Mouse (Mus musculus): ENCODE results near the gene Adcy6.

Adcy6 gene

DNA sequence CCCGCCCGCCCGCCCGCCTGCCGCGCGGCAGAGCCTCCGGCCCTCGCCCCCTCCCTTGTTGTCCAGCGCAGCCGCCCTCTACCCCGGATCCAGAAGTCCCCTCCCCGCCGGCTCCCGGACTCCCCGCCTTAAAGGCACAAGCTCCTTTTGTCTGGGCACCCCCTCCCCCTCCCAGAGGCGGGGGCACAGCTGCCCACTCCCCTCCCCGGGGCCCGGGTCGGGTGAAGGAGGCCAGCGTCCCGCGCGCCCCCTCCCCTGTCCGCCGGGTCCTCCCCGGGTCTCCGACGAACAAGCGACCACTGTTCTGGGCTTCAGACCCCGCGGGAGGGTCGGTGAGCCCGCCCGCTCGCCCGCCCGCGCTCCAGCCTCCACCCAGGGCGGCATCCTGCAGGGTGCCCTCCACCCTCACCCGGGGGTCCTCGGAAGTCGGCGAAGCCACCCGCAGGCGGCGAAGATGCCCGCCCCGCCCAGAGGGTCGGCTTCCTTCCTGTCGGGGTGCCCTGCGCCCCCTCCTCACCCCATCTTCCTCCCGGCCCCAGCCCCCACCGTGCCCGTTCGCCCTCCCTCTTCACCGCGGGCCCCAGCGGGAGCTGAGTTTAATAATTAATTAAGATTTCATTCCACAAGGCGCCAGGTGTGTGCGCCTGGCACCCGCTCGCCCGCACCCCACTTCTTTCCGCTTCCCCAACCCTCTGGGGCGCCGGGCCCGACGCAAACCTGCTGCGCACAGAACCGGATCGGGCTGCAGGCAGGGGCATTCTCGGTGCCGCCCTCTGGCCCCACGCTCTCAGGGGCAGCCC lies at the start of gene Adcy6:
Gene Adcy6 (minus strand): TSS at position 746 of the 800 bp plus-strand sequence.
- DNase-seq (ENCODE audit: low read depth): peak; percentile 77

DNA sequence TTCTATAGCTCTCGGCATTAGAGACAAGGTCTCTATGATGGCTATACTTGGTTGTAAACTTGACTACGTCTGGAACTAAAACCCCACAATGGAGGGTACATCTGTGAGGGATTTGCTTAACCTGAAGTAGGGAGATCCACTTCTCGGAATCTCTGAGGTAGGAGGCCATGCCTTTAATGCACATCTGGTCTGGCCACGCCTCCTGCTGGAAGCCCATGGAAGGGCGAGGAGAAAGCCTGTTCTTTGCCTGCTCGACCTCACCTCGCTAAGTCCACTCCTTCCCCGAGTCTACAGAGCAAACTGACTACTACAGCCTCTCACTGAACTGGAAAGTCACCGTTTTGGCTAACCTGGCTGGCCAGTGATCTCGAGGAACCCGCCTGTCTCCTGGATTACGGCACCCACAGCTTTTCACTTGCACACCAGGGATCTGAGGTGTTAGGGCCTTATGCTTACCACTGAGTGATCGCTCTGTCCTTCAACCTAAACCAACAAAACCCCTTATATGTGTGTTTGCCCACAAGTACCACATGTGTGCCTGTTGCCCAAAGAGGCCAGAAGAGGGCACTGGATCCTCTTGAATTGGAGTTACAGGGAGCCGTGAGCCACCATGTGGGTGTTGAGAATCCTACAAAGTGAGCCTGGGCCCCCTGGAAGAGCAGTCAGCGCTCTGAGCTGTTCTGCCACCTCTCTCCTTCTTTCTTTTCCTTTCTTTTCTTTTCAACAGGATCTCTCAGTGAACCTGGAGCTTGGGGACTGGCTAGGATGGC lies 47.3 kb upstream of the Adcy6 start:
- peak; percentile 60 for DNase-seq (ENCODE audit: low read depth)

DNA sequence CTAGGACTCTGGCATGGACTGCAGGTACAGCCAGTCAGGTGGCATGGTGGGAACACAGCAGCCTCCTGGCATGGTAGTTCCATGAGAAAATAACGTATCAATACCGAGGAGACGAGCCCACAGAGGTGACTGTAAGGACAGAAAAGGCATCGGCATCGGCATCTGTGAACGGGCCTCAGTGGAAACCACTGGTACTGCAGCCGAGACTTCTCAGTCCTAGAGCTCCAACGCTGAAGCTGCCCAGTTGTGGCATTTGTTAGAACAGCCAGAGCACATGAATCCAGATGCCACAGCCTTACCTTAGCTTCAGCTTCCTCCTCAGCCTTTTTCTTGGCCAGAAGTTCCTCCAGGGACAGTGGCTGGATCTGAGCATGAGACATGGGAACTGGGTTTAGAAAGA lies 42.3 kb upstream of the Adcy6 start:
- DNase-seq (ENCODE audit: low read depth): no peak

DNA sequence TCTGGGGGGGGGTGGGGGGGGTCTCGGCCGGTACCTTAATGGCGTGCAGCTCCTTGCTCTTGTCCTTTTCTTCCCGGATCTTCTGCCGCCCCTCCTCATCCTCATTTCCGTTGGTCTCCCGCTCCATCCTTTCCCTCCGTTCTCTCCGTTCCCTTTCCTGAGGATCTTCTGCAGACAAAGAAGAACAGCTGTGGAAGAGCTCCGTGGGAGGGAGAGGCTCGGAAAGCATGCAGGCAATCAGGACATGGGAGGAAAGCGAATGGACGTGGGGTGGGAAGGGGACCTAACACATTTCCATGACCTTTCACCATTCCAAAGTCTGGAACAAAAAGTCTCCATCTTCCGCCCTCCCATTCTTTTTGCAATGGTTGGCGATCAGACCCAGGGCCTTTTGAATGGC lies 41.6 kb upstream of the Adcy6 start:
- DNase-seq (ENCODE audit: low read depth): no peak

DNA sequence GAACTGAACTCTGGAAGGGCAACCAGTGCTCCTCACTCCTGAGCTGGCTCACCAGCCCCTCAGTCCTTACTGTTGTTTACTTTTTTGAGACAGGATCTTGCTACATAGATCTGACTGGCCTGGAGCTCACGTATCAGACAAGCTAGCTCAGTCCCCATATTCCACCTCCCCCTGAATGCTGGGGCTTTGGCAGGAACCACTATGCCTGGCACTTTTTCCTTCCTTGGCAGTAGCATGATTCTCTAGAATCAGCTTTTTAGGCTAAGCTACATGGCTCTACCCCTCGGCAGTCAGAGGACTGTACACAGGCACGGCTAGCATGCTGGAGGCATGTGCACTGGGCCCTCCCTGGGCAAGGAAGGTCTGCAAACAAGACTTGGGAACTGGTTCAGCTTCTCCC lies 38.2 kb upstream of the Adcy6 start:
- DNase-seq (ENCODE audit: low read depth): no peak

DNA sequence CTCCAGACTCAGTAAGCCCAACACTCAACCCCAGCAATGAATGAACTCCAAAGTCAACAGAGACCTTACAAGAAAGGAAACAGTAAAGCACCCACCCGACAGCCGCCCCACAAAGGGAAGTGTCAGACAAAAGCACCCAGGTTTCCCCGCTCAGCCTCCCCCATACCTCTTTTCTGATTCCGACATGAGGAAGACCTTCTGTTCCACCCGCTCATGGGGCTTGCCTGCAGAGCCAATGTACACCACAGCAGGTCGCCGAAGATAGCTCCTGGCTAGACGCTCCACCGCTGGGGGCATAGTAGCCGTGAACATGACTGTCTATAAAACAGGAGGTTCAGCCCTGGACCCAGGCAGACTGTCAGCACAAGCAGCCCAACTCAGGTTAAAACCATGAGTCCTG lies 37.4 kb upstream of the Adcy6 start:
- no peak for DNase-seq (ENCODE audit: low read depth)

DNA sequence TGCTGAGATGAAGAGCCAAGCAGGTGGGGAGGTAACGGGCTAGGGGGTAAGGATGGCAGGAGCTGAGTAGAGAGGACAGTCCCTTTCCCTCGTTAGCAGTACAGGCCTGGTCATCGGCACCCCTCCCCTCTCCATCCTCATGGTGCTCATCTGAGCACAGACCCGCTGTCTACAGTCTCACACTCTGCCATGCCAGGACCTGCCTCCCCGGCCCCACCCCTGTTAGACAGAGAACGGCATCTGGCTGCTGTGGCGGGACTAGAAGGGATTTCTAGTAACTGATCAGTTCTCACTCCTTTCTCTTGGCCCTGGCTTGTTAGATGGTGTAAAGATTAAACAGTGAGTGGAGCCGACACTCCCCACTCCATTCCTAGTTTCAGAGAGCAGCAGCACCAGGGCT lies 36.9 kb upstream of the Adcy6 start:
- DNase-seq (ENCODE audit: low read depth): no peak

DNA sequence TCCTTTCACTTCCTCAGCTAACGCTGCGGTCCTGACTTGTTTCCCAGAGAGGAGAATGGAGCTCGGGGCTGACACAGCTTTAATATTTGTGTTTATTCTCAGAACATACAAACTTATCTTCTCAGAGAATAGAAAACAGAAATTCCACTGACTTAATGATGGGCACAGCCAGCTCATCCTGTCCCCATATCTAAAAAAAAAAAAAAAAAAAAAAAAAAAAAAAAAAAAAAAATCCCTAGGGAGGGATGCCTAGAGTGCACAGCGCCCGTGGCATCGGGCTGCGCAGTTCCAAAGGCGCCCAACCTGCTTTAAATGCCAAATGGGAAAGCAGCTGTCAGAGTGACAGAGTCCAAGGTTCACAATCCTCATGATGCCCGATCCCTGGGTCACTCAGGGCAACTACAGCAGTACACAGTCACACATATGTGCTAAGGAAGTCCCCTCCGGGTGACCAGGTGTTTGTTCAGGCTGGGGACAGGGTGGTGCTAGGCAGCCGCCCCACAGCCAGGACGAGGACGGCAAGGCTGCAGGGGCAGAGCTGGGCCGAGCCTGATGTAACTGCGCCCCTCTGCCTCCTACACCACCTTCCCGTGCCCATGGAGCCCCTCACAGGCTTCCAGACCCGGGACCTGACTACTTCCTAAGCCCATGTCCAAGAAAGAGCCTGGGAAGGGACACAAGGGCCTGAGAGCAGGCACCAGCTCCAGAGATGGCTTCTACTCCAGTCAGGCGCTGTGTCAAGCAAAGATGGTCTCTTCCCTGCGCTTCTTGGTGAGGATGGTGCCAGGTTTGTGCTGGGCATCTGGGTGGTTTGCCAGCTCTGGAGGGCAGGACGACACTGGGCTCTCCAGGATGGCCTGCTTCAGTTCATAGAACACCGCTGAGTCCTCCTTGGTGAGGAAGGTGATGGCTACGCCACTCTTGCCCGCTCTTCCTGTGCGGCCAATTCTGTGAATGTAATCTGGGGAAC lies 35.5 kb upstream of the Adcy6 start:
- no peak for DNase-seq (ENCODE audit: low read depth)

DNA sequence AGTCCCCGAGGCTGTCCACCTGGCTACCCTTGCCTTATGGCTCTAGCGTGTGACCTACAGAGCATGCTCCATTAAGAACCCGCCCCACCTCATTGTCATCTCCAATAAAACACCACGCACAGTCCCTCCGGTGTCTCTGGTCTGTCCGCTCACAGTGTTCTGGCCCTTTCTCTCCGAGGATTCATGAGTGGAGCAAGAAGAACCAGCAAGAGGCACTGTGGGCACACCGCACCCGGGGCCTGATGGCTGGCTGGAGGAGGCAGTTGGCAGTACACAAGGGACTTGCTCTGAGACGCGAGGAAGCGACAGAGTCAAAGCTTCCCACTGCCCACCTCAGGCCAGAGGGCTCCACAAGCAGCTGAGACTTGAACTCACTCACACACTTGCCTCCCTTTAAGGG lies 34.5 kb upstream of the Adcy6 start:
- no peak for DNase-seq (ENCODE audit: low read depth)

DNA sequence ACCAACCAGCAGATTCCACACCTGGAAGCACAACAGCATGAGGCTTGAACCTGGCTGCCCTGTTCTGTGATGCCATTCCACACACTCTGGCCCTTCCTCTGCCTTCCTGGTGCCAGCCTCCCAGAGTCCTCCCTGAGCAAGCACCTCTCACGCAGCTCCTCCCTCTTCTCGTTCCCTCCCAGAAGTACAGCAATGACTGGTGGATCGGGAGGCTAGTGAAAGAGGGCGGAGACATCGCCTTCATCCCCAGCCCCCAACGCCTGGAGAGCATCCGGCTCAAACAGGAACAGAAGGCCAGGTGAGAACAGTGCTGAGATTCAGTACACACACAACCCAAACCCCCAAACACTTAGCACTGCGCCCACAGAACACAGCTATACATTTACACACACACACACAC lies 30.3 kb upstream of the Adcy6 start:
- DNase-seq (ENCODE audit: low read depth): no peak

DNA sequence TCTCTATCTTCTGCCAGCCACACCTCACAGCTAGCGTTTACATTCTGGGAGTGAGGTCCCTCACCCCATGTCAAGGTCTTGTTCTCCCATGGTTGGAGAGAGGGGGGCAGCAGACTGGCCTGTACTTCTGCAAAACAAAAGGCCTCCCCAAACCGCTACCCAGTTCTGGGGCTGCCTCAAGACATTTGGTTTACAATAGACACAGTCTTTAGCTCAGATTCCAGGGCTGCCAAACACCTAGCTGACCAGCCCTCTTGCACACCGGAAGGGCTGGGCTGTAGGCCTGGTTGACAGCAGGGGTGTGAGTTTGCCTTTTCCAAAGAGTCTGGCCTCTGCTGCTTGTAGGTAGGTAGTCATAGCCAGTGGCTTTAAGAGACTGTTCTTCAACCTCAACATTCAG lies 27.3 kb upstream of the Adcy6 start:
- DNase-seq (ENCODE audit: low read depth): no peak

DNA sequence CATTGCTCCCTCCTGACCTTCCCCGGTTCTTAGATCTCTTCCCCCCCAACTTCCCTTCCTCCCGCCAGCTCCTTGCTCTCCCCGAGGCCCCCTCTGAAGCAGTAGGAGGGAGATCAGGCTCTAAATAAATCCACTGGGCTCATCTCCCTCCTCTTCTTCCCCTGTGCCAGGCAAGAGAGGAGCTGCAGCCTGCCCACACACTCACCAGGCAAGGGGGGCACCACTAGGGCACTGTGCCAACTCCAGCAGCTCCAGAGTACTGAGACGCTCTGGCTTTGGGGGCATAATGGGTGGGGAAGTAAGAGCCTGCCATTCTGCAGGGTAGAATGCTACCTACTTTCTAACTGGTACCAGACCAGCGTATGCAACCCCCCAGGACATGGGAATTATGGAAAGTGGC lies 26.6 kb upstream of the Adcy6 start:
- no peak for DNase-seq (ENCODE audit: low read depth)

DNA sequence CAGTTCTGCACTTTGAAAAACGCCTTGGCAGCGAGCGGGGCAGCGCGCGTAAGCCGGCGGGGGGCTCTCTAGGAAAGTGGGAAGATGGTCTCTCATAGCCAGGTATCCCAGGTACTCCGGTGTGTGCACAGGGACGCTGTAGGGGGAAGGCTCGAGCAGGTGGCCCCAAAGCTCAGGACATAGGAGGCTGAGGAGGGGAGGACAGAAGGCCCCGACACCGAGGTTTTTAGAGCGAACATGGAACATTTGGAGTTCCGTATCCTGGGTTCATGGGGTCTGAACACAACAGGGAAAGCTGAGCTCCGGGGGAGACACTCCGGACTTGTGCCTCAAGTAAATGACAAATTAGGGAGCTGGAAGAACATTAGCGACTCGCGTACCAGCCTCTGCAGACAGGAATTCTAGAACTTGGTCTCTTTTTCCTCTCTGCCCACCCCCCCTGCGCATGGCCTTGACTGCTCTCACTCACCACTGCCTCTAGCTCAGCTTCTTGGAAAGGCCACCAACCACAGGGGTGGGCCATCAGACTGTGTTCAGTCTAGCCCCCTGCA lies 25.5 kb upstream of the Adcy6 start:
- no peak for DNase-seq (ENCODE audit: low read depth)

DNA sequence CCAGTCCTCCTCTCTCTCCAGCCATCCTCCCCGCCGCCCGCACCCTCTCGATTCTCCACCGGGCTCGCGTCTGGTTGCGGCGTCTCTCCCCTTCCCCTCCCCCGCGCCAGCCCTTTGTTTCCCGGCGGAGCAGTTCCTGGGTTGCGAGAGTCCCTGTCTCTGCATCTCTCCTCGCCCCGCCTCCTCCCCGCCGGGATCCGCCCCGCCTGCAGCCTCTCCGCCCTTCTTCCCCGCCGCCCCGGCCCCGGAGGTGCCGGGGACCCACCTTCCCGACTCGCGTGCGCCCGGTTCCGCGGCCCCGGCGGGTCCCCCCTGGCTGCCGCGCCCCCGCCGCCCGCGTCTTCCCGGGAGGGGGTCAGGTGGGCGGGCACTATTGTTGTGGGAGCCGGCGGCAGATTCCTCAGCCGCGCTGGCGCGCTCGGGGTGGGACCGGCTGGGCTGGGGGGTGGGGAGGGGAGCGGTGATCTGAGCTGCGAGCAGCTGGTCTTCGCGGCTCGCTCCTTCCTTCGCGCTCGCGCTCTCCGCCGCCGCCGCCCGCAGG lies 24.7 kb upstream of the Adcy6 start:
- DNase-seq (ENCODE audit: low read depth): peak; percentile 88

DNA sequence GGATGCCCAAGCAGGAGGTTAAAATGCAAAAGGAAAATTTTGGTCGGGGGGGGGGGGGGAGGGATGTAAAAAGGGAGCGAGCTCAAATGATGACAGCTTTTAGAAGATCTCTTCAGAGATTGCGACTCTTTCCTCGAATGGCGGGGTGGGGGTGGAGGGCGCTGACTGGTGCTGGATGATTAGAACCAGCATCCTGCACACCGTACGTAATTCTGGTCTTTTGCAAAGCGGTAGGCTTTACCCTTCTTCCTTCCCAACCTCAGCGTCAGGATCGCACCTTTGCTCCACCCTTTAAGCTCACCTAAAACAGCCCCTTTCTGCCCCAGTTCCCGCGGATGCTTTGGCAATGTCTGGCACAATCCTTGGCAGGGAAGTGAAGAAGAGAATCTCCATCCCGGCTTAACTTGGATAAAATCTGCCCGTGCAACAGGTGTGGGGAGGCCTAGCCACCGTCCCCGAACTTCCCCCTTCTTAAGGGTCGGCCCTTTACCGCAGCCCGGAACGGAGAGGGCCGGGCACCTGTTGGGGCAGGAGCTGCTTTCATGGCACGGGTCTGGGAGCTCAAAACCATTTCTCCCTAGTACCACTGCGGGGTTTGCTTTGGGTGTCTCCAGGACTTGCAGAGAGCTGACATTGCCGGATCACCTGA lies 24.1 kb upstream of the Adcy6 start:
- DNase-seq (ENCODE audit: low read depth): no peak

DNA sequence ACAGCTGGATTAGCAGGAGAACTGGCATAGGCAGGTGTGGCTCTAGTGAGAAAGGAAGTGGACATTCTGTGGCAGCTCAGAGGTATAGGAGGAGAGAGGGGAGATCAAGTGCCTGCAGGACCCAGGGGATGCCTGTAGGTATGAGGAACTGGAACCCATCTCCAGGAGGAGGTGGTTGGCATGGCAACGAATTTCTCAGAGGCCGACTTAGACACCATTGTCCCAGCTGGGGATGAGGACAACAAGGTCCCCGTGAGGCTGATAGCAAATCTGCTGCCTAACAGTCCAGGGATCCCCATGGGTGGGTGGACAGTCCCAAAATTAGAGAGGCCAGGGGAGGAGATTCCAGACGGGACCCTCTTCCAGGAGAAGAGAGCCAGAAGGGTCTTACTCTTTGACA lies 23.0 kb upstream of the Adcy6 start:
- DNase-seq (ENCODE audit: low read depth): no peak

DNA sequence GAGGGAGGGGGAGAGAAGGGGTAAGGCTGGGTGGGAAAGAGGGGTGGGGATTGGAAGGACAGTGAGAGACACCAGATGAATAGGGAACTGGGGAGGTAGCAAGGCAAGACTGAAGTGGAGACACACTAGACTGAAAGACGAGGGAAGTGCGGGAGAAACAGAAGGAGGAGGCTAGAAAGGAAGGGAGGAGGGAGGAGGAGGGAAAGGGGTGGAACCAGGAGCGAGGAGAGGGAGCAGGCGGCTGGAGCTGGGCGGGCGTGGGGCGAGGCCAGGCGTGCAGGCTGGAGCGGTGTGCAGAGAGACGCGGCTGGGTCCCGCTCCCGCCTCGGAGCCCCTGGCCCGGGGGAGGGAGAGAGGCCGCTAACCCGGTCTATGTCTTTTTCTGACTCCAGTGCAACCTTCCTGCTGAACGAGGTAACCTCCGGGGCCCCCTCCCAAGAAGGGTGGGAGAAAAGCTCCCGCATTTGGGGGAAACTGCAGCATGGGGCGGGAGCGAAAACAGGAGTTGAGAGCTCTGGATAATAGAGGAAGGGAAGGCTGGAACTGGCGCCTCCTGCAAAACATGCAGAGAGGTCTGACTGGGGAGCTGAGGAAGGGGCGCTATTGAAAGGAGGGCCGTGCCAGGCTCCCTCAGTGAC lies 22.4 kb upstream of the Adcy6 start:
- peak; percentile 86 for DNase-seq (ENCODE audit: low read depth)

DNA sequence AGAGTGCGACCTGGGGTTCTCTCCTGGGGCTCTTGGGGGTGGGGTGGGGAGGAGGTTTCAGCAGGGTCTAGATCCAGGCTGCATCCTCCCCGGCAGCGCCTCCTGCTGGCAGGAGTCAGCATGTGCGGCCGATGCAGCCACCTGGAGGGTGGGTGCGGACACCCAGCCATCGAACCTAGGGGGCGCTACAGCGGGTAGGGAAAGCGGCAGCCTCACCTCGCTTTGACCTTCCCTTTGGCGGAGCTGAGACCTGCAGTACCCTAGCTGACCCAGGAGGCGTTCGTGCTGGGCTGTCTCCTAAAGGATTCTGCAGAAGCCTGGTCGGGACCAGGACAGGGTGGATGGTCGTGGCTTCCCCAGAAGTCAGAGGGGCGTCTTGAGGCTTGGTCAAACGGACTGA lies 21.6 kb upstream of the Adcy6 start:
- peak; percentile 89 for DNase-seq (ENCODE audit: low read depth)

DNA sequence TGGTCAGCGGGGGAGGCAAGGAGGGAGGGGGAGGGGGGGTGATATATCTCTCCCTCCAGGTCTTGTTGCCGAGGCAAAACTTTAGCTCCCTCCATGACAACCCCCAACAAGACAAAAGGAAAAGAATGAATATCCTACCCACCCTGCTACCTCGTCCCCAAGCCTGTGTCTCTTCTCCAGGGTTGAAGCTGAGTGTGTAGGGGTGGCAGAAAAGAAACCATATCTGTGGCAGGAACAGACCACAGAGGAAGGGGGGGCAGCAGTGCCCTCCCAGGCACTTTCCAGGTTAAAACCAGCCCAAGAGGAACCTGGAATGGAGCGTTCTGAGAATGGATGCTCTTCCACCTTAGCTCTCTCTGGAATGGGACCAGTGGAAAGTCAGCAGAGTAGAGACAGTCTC lies 20.7 kb upstream of the Adcy6 start, which contains the start of gene Cacnb3:
Gene Cacnb3 (plus strand): TSS at position 301 of the 400 bp plus-strand sequence.
- DNase-seq (ENCODE audit: low read depth): no peak

DNA sequence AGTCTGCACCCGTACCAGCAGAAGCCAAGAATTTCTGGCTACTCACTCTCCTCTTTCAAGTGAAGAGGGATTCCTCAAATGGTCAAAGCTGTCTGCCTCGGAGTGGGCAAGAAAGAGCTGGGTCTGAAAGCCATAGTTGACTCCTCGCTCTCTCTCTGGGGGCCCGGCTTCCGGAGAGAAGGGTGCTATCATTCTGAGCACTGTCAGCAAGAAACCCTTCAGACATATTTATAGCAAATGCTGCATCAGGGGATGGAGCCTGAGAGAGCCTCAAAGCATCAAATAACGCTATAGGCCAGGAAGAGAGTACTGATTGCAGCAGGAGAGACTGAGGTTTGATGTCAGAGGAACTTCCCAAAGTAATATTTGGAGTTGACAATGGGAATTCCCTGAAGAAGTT lies 19.6 kb upstream of the Adcy6 start:
- DNase-seq (ENCODE audit: low read depth): no peak

Measured in NIH3T3 (cell line).